Mouse (Mus musculus) limb, embryonic 15.5 days (tissue): ENCODE measurements around the gene Ppil1. TPM values are rescaled to one million over a fixed set of nuclear protein-coding genes. Genes with fewer than 3 reads are reported as not detected.

Source experiments
- ATAC-seq: fragments of 200-750 bp; cut with Nextera tagmentation; 2 replicates; pipeline ENCODE4 v1.8.0; 2017; ENCODE audit warnings: low read depth, moderate TSS enrichment; ENCODE audit not compliant: insufficient number of reproducible peaks, low FRiP score, low TSS enrichment
- H3K27ac ChIP-seq: fragments of 300-500 bp; sonication (generic); 2 replicates; pipeline ENCODE4 v1.5.1; 2015; ENCODE audit warnings: moderate library complexity, mild to moderate bottlenecking, inconsistent platforms
- H3K27me3 ChIP-seq: fragments of 300-500 bp; sonication (generic); 2 replicates; pipeline ENCODE4 v1.6.1; 2015; ENCODE audit warnings: inconsistent platforms
- H3K36me3 ChIP-seq: fragments of 300-500 bp; sonication (generic); 2 replicates; pipeline ENCODE4 v1.6.1; 2015; ENCODE audit warnings: inconsistent platforms
- H3K4me1 ChIP-seq: fragments of 300-500 bp; sonication (generic); 2 replicates; pipeline ENCODE4 v1.6.1; 2015; ENCODE audit warnings: inconsistent platforms
- H3K4me2 ChIP-seq: fragments of 300-500 bp; sonication (generic); 2 replicates; pipeline ENCODE4 v1.6.1; 2015; ENCODE audit warnings: mild to moderate bottlenecking, inconsistent platforms
- H3K4me3 ChIP-seq: fragments of 300-500 bp; sonication (generic); 2 replicates; pipeline ENCODE4 v1.5.1; 2015; ENCODE audit warnings: mild to moderate bottlenecking, inconsistent platforms
- H3K9ac ChIP-seq: fragments of 300-500 bp; sonication (generic); 2 replicates; pipeline ENCODE4 v1.6.1; 2015; ENCODE audit warnings: inconsistent platforms
- H3K9me3 ChIP-seq: fragments of 300-500 bp; sonication (generic); 2 replicates; pipeline ENCODE4 v1.6.1; 2016; ENCODE audit warnings: inconsistent platforms
- WGBS: fragments of 180-500 bp; shearing (Covaris S2); methylation state at CpG from one replicate; pipeline ENCODE4 v1.1.7; 2015; 5-methylcytosine and 5-hydroxymethylcytosine counted together
- polyA plus RNA-seq: library from polyadenylated mRNA; unstranded; fragments of >200 nt; fragmentation: Nextera tagmentation; extraction: Ambion mirVana; gene quantifications from 2 replicates; pipeline ENCODE4 v1.2.1, GENCODE M21; 2015

Ppil1 gene
- polyA plus RNA-seq, 1 experiment from 2014 or later: 130 TPM

- Histone ChIP-seq H3K9me3 (no peaks in the 10 kb centered on the region), H3K9ac (no peak overlapping the region), H3K4me3 (no peak overlapping the region), H3K27ac (no peak overlapping the region), H3K4me2 (no peak overlapping the region), H3K4me1 (peaks cover 12% of the 10 kb centered on the region), H3K36me3 (no peaks in the 10 kb centered on the region), H3K27me3 (no peaks in the 10 kb centered on the region)
- WGBS: 57% methylated on average over 10 of the region's 10 CpGs
- ATAC-seq: no peak
Measured at GRCm38 (mm10) chr17:29214655-29215054, 49.3 kb downstream of the Ppil1 start.

- 76% methylated on average over 4 of the region's 4 CpGs for WGBS
- Histone ChIP-seq H3K9ac (no peak overlapping the region), H3K9me3 (no peaks in the 10 kb centered on the region), H3K27ac (no peak overlapping the region), H3K4me2 (no peak overlapping the region), H3K36me3 (no peaks in the 10 kb centered on the region), H3K27me3 (no peaks in the 10 kb centered on the region), H3K4me1 (peaks cover 12% of the 10 kb centered on the region), H3K4me3 (no peak overlapping the region)
- ATAC-seq: no peak
Measured at GRCm38 (mm10) chr17:29214193-29214456, 49.9 kb downstream of the Ppil1 start.

GRCm38 (mm10) chr17:29213381-29214192 lies 50.4 kb downstream of the Ppil1 start:
- Histone ChIP-seq H3K9me3 (no peaks in the 10 kb centered on the region), H3K4me1 (peaks cover 12% of the 10 kb centered on the region), H3K27ac (no peak overlapping the region), H3K4me2 (no peak overlapping the region), H3K9ac (no peak overlapping the region), H3K27me3 (no peaks in the 10 kb centered on the region), H3K4me3 (no peak overlapping the region), H3K36me3 (no peaks in the 10 kb centered on the region)
- WGBS: 15% methylated on average over 12 of the region's 12 CpGs
- no peak for ATAC-seq

GRCm38 (mm10) chr17:29211836-29212235 lies 52.1 kb downstream of the Ppil1 start:
- WGBS: 47% methylated on average over 7 of the region's 7 CpGs
- H3K27ac ChIP-seq: no peak overlapping the region
- H3K27me3 ChIP-seq: no peaks in the 10 kb centered on the region
- H3K4me2 ChIP-seq: no peak overlapping the region
- no peak overlapping the region for H3K4me3 ChIP-seq
- H3K36me3 ChIP-seq: no peaks in the 10 kb centered on the region
- H3K9ac ChIP-seq: no peak overlapping the region
- peaks cover 12% of the 10 kb centered on the region for H3K4me1 ChIP-seq
- H3K9me3 ChIP-seq: no peaks in the 10 kb centered on the region
- no peak for ATAC-seq

- no peak overlapping the region for H3K4me3 ChIP-seq
- WGBS: 95% methylated on average over 3 of the region's 3 CpGs
- peaks cover 12% of the 10 kb centered on the region for H3K4me1 ChIP-seq
- H3K27ac ChIP-seq: no peak overlapping the region
- H3K9me3 ChIP-seq: no peaks in the 10 kb centered on the region
- no peak for ATAC-seq
- H3K9ac ChIP-seq: no peak overlapping the region
- no peaks in the 10 kb centered on the region for H3K36me3 ChIP-seq
- H3K27me3 ChIP-seq: no peaks in the 10 kb centered on the region
- H3K4me2 ChIP-seq: no peak overlapping the region
Measured at GRCm38 (mm10) chr17:29210037-29210436, 53.9 kb downstream of the Ppil1 start.

GRCm38 (mm10) chr17:29206052-29206451 lies 57.9 kb downstream of the Ppil1 start:
- WGBS: 76% methylated on average over 7 of the region's 7 CpGs
- no peak overlapping the region for H3K27ac ChIP-seq
- H3K27me3 ChIP-seq: no peaks in the 10 kb centered on the region
- H3K9me3 ChIP-seq: no peaks in the 10 kb centered on the region
- H3K36me3 ChIP-seq: no peaks in the 10 kb centered on the region
- H3K4me1 ChIP-seq: no peaks in the 10 kb centered on the region
- H3K4me3 ChIP-seq: no peak overlapping the region
- H3K4me2 ChIP-seq: no peak overlapping the region
- H3K9ac ChIP-seq: no peak overlapping the region
- ATAC-seq: no peak

GRCm38 (mm10) chr17:29202604-29203003 lies 61.4 kb downstream of the Ppil1 start:
- Histone ChIP-seq H3K36me3 (no peaks in the 10 kb centered on the region), H3K4me3 (no peak overlapping the region), H3K4me1 (peaks cover 9% of the 10 kb centered on the region), H3K4me2 (no peak overlapping the region), H3K9ac (no peak overlapping the region), H3K27me3 (no peaks in the 10 kb centered on the region), H3K27ac (no peak overlapping the region), H3K9me3 (no peaks in the 10 kb centered on the region)
- WGBS: 80% methylated on average over 6 of the region's 6 CpGs
- no peak for ATAC-seq

Other genes starting within 250 kb of the Ppil1 start
- gene Srsf3, start 231.6 kb downstream of the Ppil1 start, polyA plus RNA-seq: 513 and 518 TPM in 2 replicates
- gene Cdkn1a, start 173.2 kb downstream of the Ppil1 start, polyA plus RNA-seq: 233 and 345 TPM in 2 replicates
- gene Rab44, start 150.0 kb downstream of the Ppil1 start, polyA plus RNA-seq: 5.1 and 5.6 TPM in 2 replicates
- 15.0 and 15.4 TPM in 2 replicates for gene Cpne5, start 26.0 kb downstream of the Ppil1 start, polyA plus RNA-seq
- 84.1 and 95.5 TPM in 2 replicates for gene BC004004, start 4.6 kb upstream of the Ppil1 start, polyA plus RNA-seq
- 6.5 and 8.0 TPM in 2 replicates for gene Pi16, start 53.5 kb upstream of the Ppil1 start, polyA plus RNA-seq
- gene Mtch1, start 83.7 kb upstream of the Ppil1 start, polyA plus RNA-seq: 267 and 334 TPM in 2 replicates
- 8.5 and 9.7 TPM in 2 replicates for gene Fgd2, start 96.7 kb upstream of the Ppil1 start, polyA plus RNA-seq
- 20.0 and 21.6 TPM in 2 replicates for gene Pim1, start 226.6 kb upstream of the Ppil1 start, polyA plus RNA-seq